9 mouse cellular contexts compared by ENCODE assay signal in genomic region chr14:52013021-52013610, GRCm38 (mm10). TPM values are rescaled to one million over a fixed set of nuclear protein-coding genes. Genes with fewer than 3 reads are reported as not detected.
DNase-seq lines count a peak whose midpoint lies in the region; ATAC-seq and TF ChIP-seq lines count a peak whose summit lies in the region.
"Had no signal": no experiment of that assay in that cellular context is flagged by ENCODE, and none has a peak within 500 bp of the region (broad histone marks: within the 10 kb centered on the region; RNA-seq: fewer than 3 reads in every experiment).

No protein-coding gene starts in this region.

- no peaks in the 10 kb centered on the region for H3K27me3 ChIP-seq in kidney, adult 2 months (replicated peaks; ENCODE audit: control insufficient read depth, insufficient read depth, low read length)
- no peaks in the 10 kb centered on the region for H3K27me3 ChIP-seq in embryonic facial prominence, embryonic 13.5 days
- H3K27me3 ChIP-seq in hindbrain, embryonic 13.5 days: no peaks in the 10 kb centered on the region
- no peaks in the 10 kb centered on the region for H3K27me3 ChIP-seq in midbrain, embryonic 14.5 days (ENCODE audit: control insufficient read depth, insufficient read depth, low read length)

- no peak for TF ChIP-seq CTCF in kidney, adult 2 months (conservative IDR thresholded peaks at IDR 0.05; ENCODE audit: insufficient read depth, insufficient read length, low read depth, low read length)

- H3K36me3 ChIP-seq in kidney, adult 2 months (ENCODE audit: control insufficient read depth, insufficient read depth, low read length): no peaks in the 10 kb centered on the region; the same call in 1 of the 2 replicates
- peaks cover 13% of the 10 kb centered on the region for H3K36me3 ChIP-seq in embryonic facial prominence, embryonic 13.5 days
- peaks cover 14% of the 10 kb centered on the region for H3K36me3 ChIP-seq in hindbrain, embryonic 13.5 days
- H3K36me3 ChIP-seq in midbrain, embryonic 14.5 days (ENCODE audit: control insufficient read depth, insufficient read depth, low read length): peaks cover 17% of the 10 kb centered on the region

- no peak overlapping the region for H3K4me3 ChIP-seq in kidney, adult 2 months (ENCODE audit: insufficient read depth, low read depth, low read length)
- peak overlapping the region; percentile 61 for H3K4me3 ChIP-seq in embryonic facial prominence, embryonic 13.5 days
- H3K4me3 ChIP-seq in hindbrain, embryonic 13.5 days: peak overlapping the region; percentile 62
- peak overlapping the region; percentile 68 for H3K4me3 ChIP-seq in midbrain, embryonic 14.5 days (replicated peaks; ENCODE audit: low read depth, low read length)

- no peak for TF ChIP-seq POLR2A in kidney, adult 2 months (IDR thresholded peaks at IDR 0.05; ENCODE audit: low read depth, low read length)

- ATAC-seq in embryonic facial prominence, embryonic 13.5 days (ENCODE audit: insufficient number of reproducible peaks, insufficient read depth, low FRiP score, low TSS enrichment, low read depth): no peak
- no peak for ATAC-seq in hindbrain, embryonic 13.5 days (ENCODE audit: low FRiP score)
- no peak for ATAC-seq in midbrain, embryonic 14.5 days (ENCODE audit: low FRiP score, low TSS enrichment)

- H3K27ac ChIP-seq in kidney, adult 2 months (ENCODE audit: insufficient read depth, low read depth, low read length): peak overlapping the region; percentile 84
- peak overlapping the region; percentile 92 for H3K27ac ChIP-seq in embryonic facial prominence, embryonic 13.5 days
- H3K27ac ChIP-seq in hindbrain, embryonic 13.5 days: peak overlapping the region; percentile 98
- peak overlapping the region; percentile 99 for H3K27ac ChIP-seq in midbrain, embryonic 14.5 days (replicated peaks; ENCODE audit: low read depth, low read length)

- DNase-seq in kidney, adult 2 months: no peak
- no peak for DNase-seq in kidney, postnatal 14 days
- no peak for DNase-seq in midbrain, embryonic 14.5 days
- no peak for DNase-seq in urinary bladder, postnatal 14 days (ENCODE audit: low spot score)
- no peak for DNase-seq in thymus, postnatal 36 days
- DNase-seq in layer of hippocampus, adult 18-20 months (ENCODE audit: low spot score in 2 of 2): no peak

- H3K4me2 ChIP-seq in embryonic facial prominence, embryonic 13.5 days: peak overlapping the region; percentile 64
- peak overlapping the region; percentile 73 for H3K4me2 ChIP-seq in hindbrain, embryonic 13.5 days
- H3K4me2 ChIP-seq in midbrain, embryonic 14.5 days (ENCODE audit: low read length): peak overlapping the region; percentile 69

- WGBS in kidney, adult 2 months: 67% methylated on average over 8 of the region's 8 CpGs
- WGBS in embryonic facial prominence, embryonic 13.5 days: 41% methylated on average over 8 of the region's 8 CpGs
- WGBS in hindbrain, embryonic 13.5 days: 21% methylated on average over 8 of the region's 8 CpGs
- WGBS in midbrain, embryonic 14.5 days: 3% methylated on average over 8 of the region's 8 CpGs

- peak overlapping the region; percentile 80 for H3K9ac ChIP-seq in embryonic facial prominence, embryonic 13.5 days
- peak overlapping the region; percentile 88 for H3K9ac ChIP-seq in hindbrain, embryonic 13.5 days
- H3K9ac ChIP-seq in midbrain, embryonic 14.5 days (replicated peaks; ENCODE audit: low read length): peak overlapping the region; percentile 94

- H3K9me3 ChIP-seq in embryonic facial prominence, embryonic 13.5 days: no peaks in the 10 kb centered on the region
- no peaks in the 10 kb centered on the region for H3K9me3 ChIP-seq in hindbrain, embryonic 13.5 days
- H3K9me3 ChIP-seq in midbrain, embryonic 14.5 days (ENCODE audit: control insufficient read depth, low read length): no peaks in the 10 kb centered on the region

- H3K4me1 ChIP-seq in kidney, adult 2 months (ENCODE audit: control insufficient read depth, insufficient read depth, low read length): peaks cover 29% of the 10 kb centered on the region
- peaks cover 61% of the 10 kb centered on the region for H3K4me1 ChIP-seq in embryonic facial prominence, embryonic 13.5 days
- H3K4me1 ChIP-seq in hindbrain, embryonic 13.5 days (replicated peaks): peaks cover 80% of the 10 kb centered on the region
- H3K4me1 ChIP-seq in midbrain, embryonic 14.5 days (ENCODE audit: control insufficient read depth, insufficient read depth, low read length): peaks cover 69% of the 10 kb centered on the region

RNA-seq across cellular contexts. Expression of gene Tmem253, which starts 2.3 kb away (rescaled TPM):
- polyA plus RNA-seq in kidney, adult 2 months (2012; rRNA removed): 2.4 and 2.5 TPM in 2 replicates
- 0.44 and 1.1 TPM in 2 replicates for polyA plus RNA-seq in embryonic facial prominence, embryonic 13.5 days (2015; fragmentation: Nextera tagmentation; extraction: Ambion mirVana)
- polyA plus RNA-seq in hindbrain, embryonic 13.5 days (2015; fragmentation: Nextera tagmentation; extraction: Ambion mirVana): 0.79 and 0.84 TPM in 2 replicates
- 0.37 and 0.39 TPM in 2 replicates for polyA plus RNA-seq in midbrain, embryonic 14.5 days (2014; fragmentation: Nextera tagmentation; extraction: Ambion mirVana)
- total RNA-seq in layer of hippocampus, adult 18-20 months (2021): under 1 TPM; 0.63 to 0.92 TPM
- total RNA-seq: neutrophil, adult 5-6 weeks had no signal

RNA-seq across cellular contexts. Expression of gene Zfp219, which starts 7.4 kb away (rescaled TPM):
- polyA plus RNA-seq in kidney, adult 2 months (2012; rRNA removed): 43.2 and 61.8 TPM in 2 replicates
- polyA plus RNA-seq in embryonic facial prominence, embryonic 13.5 days (2015; fragmentation: Nextera tagmentation; extraction: Ambion mirVana): 31.1 and 36.0 TPM in 2 replicates
- 30.5 and 33.1 TPM in 2 replicates for polyA plus RNA-seq in hindbrain, embryonic 13.5 days (2015; fragmentation: Nextera tagmentation; extraction: Ambion mirVana)
- polyA plus RNA-seq in midbrain, embryonic 14.5 days (2014; fragmentation: Nextera tagmentation; extraction: Ambion mirVana): 41.6 and 46.9 TPM in 2 replicates
- 10 to 100 TPM; 42.3 to 44.2 TPM for total RNA-seq in layer of hippocampus, adult 18-20 months (2021)

RNA-seq across cellular contexts. Expression of gene Arhgef40, which starts 28.6 kb away (rescaled TPM):
- polyA plus RNA-seq in kidney, adult 2 months (2012; rRNA removed): 36.1 and 37.4 TPM in 2 replicates
- 165 and 167 TPM in 2 replicates for polyA plus RNA-seq in embryonic facial prominence, embryonic 13.5 days (2015; fragmentation: Nextera tagmentation; extraction: Ambion mirVana)
- polyA plus RNA-seq in hindbrain, embryonic 13.5 days (2015; fragmentation: Nextera tagmentation; extraction: Ambion mirVana): 76.8 and 83.1 TPM in 2 replicates
- 72.8 and 75.8 TPM in 2 replicates for polyA plus RNA-seq in midbrain, embryonic 14.5 days (2014; fragmentation: Nextera tagmentation; extraction: Ambion mirVana)
- total RNA-seq in layer of hippocampus, adult 18-20 months (2021): 10 to 100 TPM; 25.8 to 30.0 TPM

RNA-seq across cellular contexts. Expression of gene Olfr221, which starts 29.1 kb away (rescaled TPM):
- polyA plus RNA-seq in kidney, adult 2 months (2012; rRNA removed): not detected in 2 replicates
- polyA plus RNA-seq in embryonic facial prominence, embryonic 13.5 days (2015; fragmentation: Nextera tagmentation; extraction: Ambion mirVana): not detected in 2 replicates
- polyA plus RNA-seq in hindbrain, embryonic 13.5 days (2015; fragmentation: Nextera tagmentation; extraction: Ambion mirVana): not detected in 2 replicates
- not detected in 2 replicates for polyA plus RNA-seq in midbrain, embryonic 14.5 days (2014; fragmentation: Nextera tagmentation; extraction: Ambion mirVana)
- total RNA-seq in layer of hippocampus, adult 18-20 months (2021): not detected
- total RNA-seq: neutrophil, adult 5-6 weeks had no signal
